Mouse (Mus musculus) cerebellum, adult 2 months (tissue): ENCODE results near the gene Gpank1. TPM values are rescaled to one million over a fixed set of nuclear protein-coding genes. Genes with fewer than 3 reads are reported as not detected.

Experiments
- DNase-seq, 2 experiments: peaks; one replicate each; pipeline ENCODE4 v3.0.0; 2021
- H3K27ac ChIP-seq: fragments of 200-500 bp; 2 replicates; pipeline ENCODE4 v1.5.1; 2012; ENCODE audit warnings: low read length, control low read depth, inconsistent platforms; ENCODE audit not compliant: insufficient read depth
- H3K27me3 ChIP-seq: fragments of 200-500 bp; 2 replicates; pipeline ENCODE4 v1.6.1; 2012; ENCODE audit warnings: inconsistent platforms, mild to moderate bottlenecking, low read length, moderate library complexity; ENCODE audit not compliant: control insufficient read depth, insufficient read depth
- H3K4me1 ChIP-seq: fragments of 200-500 bp; 2 replicates; pipeline ENCODE4 v1.6.1; 2011; ENCODE audit warnings: low read length; ENCODE audit not compliant: control insufficient read depth, insufficient read depth
- H3K4me3 ChIP-seq: fragments of 200-500 bp; replicated peaks from 2 replicates; pipeline ENCODE3; 2011; ENCODE audit warnings: mild to moderate bottlenecking, low read depth, low read length, control low read depth; ENCODE audit not compliant: insufficient read depth
- CTCF ChIP-seq: fragments of 200-500 bp; IDR thresholded peaks from 2 replicates; pipeline ENCODE4 v1.5.1; 2011; ENCODE audit warnings: low read depth, mild to moderate bottlenecking, control low read depth, low read length, moderate library complexity, borderline replicate concordance; ENCODE audit not compliant: insufficient read depth
- POLR2A ChIP-seq: fragments of 200-500 bp; IDR thresholded peaks from 2 replicates; pipeline ENCODE4 v1.6.1; 2011; ENCODE audit warnings: low read length, control low read depth, borderline replicate concordance; ENCODE audit not compliant: insufficient read depth
- WGBS: fragments of 180-500 bp; shearing (Covaris S2); methylation state at CpG from one replicate; pipeline ENCODE4 v1.1.7; 2018; 5-methylcytosine and 5-hydroxymethylcytosine counted together
- polyA plus RNA-seq: library from polyadenylated mRNA; depleted of rRNA; stranded (reverse); fragments of >200 nt; gene quantifications from 2 replicates; pipeline ENCODE4 v1.2.3, GENCODE M21; 2012

The Gpank1 gene
- polyA plus RNA-seq, 1 experiment: 32.7 TPM

DNA sequence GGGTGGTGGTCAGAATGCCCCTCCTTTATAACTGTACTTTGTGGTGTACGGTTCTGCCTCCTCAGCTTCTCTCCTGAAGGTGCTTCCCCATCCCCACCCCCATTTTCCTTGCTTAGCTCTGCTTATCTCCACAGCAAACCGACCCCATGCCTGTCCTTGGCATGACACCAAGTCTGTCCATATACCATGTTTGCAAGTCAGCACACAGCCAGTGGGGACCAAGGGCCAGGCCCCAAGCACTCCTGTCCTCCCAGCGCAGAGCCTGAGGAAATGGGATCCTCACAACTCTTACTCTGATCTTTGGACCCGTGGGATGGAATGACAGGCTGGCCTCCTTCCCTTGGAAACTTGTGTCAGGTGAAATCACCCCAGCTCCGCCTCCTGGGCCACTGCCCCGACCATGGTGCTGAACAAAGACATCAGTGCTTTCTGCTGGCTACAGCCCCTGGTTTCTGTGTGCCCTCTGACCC is 18.0 kb upstream of the Gpank1 start:
- Histone ChIP-seq H3K27ac (no peak overlapping the region), H3K4me1 (peaks cover 68% of the 10 kb centered on the region), H3K4me3 (no peak overlapping the region), H3K27me3 (no peaks in the 10 kb centered on the region)
- TF ChIP-seq CTCF (no peak), POLR2A (no peak)
- 35% methylated on average over 6 of the region's 6 CpGs for whole genome bisulfite sequencing
- no peak for DNase-seq

DNA sequence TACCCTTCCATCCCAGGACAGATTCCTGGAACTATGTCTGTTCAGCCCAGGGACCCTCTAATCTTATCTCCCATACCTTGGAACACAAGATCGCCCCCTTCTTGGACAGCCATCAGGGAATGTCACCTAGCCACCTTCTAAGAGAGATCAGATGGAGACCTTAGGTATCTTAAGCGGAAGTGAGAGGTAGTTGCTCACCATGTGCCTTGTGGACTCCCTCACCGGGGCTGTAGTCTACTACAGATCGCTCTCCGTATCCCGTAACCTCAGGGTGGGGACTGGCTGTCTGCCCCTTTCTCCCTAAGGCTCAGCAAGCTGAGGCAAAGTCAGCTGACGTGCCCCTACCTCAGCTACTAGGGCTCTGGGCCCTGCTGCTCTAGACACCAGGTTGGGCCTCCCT is 17.2 kb upstream of the Gpank1 start:
- Histone ChIP-seq H3K27me3 (no peaks in the 10 kb centered on the region), H3K4me3 (no peak overlapping the region), H3K27ac (no peak overlapping the region), H3K4me1 (peaks cover 63% of the 10 kb centered on the region)
- TF ChIP-seq CTCF (no peak), POLR2A (no peak)
- DNase-seq: no peak
- 84% methylated on average over 7 of the region's 7 CpGs for WGBS

DNA sequence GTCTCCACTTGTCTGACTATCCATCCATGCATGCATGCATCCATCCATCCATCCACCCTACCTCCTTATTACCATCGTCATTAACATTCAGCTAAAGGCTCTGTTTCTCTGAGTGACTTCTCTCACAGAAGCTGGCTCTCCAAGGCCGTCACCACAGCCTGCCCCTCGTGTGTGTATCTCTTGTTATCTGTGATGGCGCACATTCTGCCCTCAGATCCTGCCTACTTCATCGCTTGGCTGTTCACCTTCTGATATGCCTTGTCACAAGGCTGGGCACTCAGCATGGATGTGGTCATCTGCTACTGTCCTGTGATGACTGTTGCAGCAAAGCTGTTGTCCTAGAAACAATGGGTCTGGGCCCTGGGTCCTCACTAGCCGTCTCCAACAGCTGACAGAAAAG is 16.5 kb upstream of the Gpank1 start:
- Histone ChIP-seq H3K4me3 (no peak overlapping the region), H3K4me1 (peaks cover 57% of the 10 kb centered on the region), H3K27me3 (no peaks in the 10 kb centered on the region), H3K27ac (peak overlapping the region; percentile 23; the same call in 1 of the 2 replicates)
- 61% methylated on average over 6 of the region's 6 CpGs for WGBS
- no peak for DNase-seq
- no peak for TF ChIP-seq CTCF
- TF ChIP-seq POLR2A: no peak

DNA sequence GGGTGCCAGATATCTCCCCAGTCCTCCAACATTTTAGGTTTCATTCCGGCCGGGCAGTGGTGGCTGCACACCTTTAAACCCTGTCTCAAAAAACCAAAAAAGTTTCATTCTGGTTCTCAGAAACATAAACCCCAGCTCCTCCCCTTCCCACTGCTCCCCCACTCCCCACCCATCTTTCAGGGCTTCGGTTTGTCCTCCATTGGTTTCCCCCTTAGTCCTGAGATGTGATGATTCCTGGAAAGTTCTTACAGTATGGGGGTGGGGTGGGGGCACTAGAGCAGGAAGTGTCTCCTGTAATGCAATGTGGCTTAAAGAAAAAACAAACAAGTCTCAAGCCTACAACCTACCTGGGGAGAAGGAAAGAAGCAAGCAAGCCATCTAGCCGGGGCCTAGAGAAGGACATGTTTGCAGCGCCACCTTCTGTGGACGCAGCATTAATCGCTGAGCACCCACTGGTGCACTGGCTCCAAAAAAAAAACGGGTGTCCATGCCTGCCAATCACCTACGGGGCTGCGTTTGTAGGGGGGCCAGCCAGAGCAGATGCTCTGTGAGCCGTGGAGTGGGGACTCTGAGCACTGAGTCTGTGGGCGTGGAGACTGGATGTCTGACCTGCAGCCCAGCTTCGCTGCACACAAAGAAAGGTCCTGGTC is 15.4 kb upstream of the Gpank1 start:
- no peak overlapping the region for H3K4me3 ChIP-seq

GRCm38 (mm10) chr17:35106522-35106921 is 14.7 kb upstream of the Gpank1 start:
- 65% methylated on average over 3 of the region's 3 CpGs for WGBS
- no peak overlapping the region for H3K4me3 ChIP-seq
- no peaks in the 10 kb centered on the region for H3K27me3 ChIP-seq
- TF ChIP-seq CTCF (no peak), POLR2A (no peak)
- peaks cover 41% of the 10 kb centered on the region for H3K4me1 ChIP-seq
- DNase-seq: no peak
- H3K27ac ChIP-seq: peak overlapping the region; percentile 62; the same call in 1 of the 2 replicates

More for the DNA sequence above, 15.4 kb upstream of the Gpank1 start:
- DNase-seq: peak; percentile 76 to 77
- WGBS: 6% methylated on average over 13 of the region's 13 CpGs
- Histone ChIP-seq H3K27ac (peak overlapping the region; percentile 62), H3K4me1 (peaks cover 46% of the 10 kb centered on the region), H3K27me3 (no peaks in the 10 kb centered on the region)
- TF ChIP-seq CTCF: peak; percentile 77
- no peak for TF ChIP-seq POLR2A

- TF ChIP-seq CTCF (no peak), POLR2A (no peak)
- H3K4me3 ChIP-seq: no peak within 1 kb of the TSS
- no peaks in the 10 kb centered on the region for H3K27me3 ChIP-seq
- 15% methylated on average over 6 of the region's 6 CpGs for WGBS
- DNase-seq: peak; percentile 60 to 72
- H3K27ac ChIP-seq: no peak within 1 kb of the TSS
- peaks cover 28% of the 10 kb centered on the region for H3K4me1 ChIP-seq
Measured at GRCm38 (mm10) chr17:35108097-35108496, 13.2 kb upstream of the Gpank1 start, which contains the start of gene Ly6g5c. Ly6g5c (plus strand) TSS chr17:35108279.

GRCm38 (mm10) chr17:35111774-35112173 is 9.5 kb upstream of the Gpank1 start:
- no peaks in the 10 kb centered on the region for H3K27me3 ChIP-seq
- WGBS: 35% methylated on average over 9 of the region's 9 CpGs
- no peak overlapping the region for H3K4me3 ChIP-seq
- H3K27ac ChIP-seq: no peak overlapping the region
- peaks cover 24% of the 10 kb centered on the region for H3K4me1 ChIP-seq
- DNase-seq: no peak
- TF ChIP-seq POLR2A (no peak), CTCF (no peak)
